Mouse (Mus musculus) granulocyte monocyte progenitor cell, adult 5-6 weeks (primary cell): ENCODE measurements around the gene Rptor. TPM values are rescaled to one million over a fixed set of nuclear protein-coding genes. Genes with fewer than 3 reads are reported as not detected.

Source experiments
- ATAC-seq: replicated peaks from 2 replicates; pipeline ENCODE4 v1.8.0; 2016; ENCODE audit warnings: mild to moderate bottlenecking, moderate TSS enrichment, inconsistent platforms; ENCODE audit not compliant: poor library complexity, severe bottlenecking
- total RNA-seq, 2 experiments: library from RNA; stranded (forward) in 1 of 2; stranded (reverse) in 1 of 2; fragments of 200-712, 200-1000 nt in 1 of 2; fragments of >200 nt in 1 of 2; fragmentation: Nextera tagmentation in 1 of 2; gene quantifications; 2 replicates each; pipeline ENCODE4 v1.2.3; 2014 to 2017

Rptor gene
- total RNA-seq, 2 experiments from 2014 or later = 20.9 to 33.0 TPM

- no peak for ATAC-seq
Observed at GRCm38 (mm10) chr11:119775076-119775760, 172.5 kb downstream of the Rptor start.

GRCm38 (mm10) chr11:119777236-119777635 is 174.5 kb downstream of the Rptor start:
- no peak for ATAC-seq

GRCm38 (mm10) chr11:119777872-119778271 is 175.2 kb downstream of the Rptor start:
- no peak for ATAC-seq

GRCm38 (mm10) chr11:119780290-119780689 is 177.6 kb downstream of the Rptor start:
- peak; percentile 84 for ATAC-seq

- no peak for ATAC-seq
Observed at GRCm38 (mm10) chr11:119781165-119781564, 178.5 kb downstream of the Rptor start.

- ATAC-seq = no peak
Observed at GRCm38 (mm10) chr11:119781726-119782125, 179.0 kb downstream of the Rptor start.

GRCm38 (mm10) chr11:119783653-119784052 is 180.9 kb downstream of the Rptor start:
- ATAC-seq = peak; percentile 52

GRCm38 (mm10) chr11:119784672-119785341 is 182.1 kb downstream of the Rptor start:
- no peak for ATAC-seq

- no peak for ATAC-seq
Observed at GRCm38 (mm10) chr11:119785661-119786384, 183.1 kb downstream of the Rptor start.

GRCm38 (mm10) chr11:119786385-119786880 is 183.7 kb downstream of the Rptor start:
- ATAC-seq = no peak; the same call in 1 of the 2 replicates

GRCm38 (mm10) chr11:119788488-119788887 is 185.8 kb downstream of the Rptor start:
- ATAC-seq = no peak

GRCm38 (mm10) chr11:119788919-119789713 is 186.4 kb downstream of the Rptor start:
- ATAC-seq = no peak

- no peak for ATAC-seq
Observed at GRCm38 (mm10) chr11:119791923-119792564, 189.3 kb downstream of the Rptor start.

GRCm38 (mm10) chr11:119793378-119793777 is 190.7 kb downstream of the Rptor start:
- ATAC-seq = no peak

GRCm38 (mm10) chr11:119794020-119794419 is 191.3 kb downstream of the Rptor start:
- no peak for ATAC-seq

- ATAC-seq = no peak
Observed at GRCm38 (mm10) chr11:119794671-119795070, 192.0 kb downstream of the Rptor start.

GRCm38 (mm10) chr11:119796406-119796805 is 193.7 kb downstream of the Rptor start:
- no peak for ATAC-seq

GRCm38 (mm10) chr11:119796846-119797245 is 194.1 kb downstream of the Rptor start:
- ATAC-seq = no peak

GRCm38 (mm10) chr11:119799536-119799935 is 196.8 kb downstream of the Rptor start:
- ATAC-seq = peak; percentile 26; the same call in 1 of the 2 replicates

GRCm38 (mm10) chr11:119801855-119802254 is 199.2 kb downstream of the Rptor start:
- peak; percentile 71 for ATAC-seq
